Mouse (Mus musculus): ENCODE results near the gene Otx2.
"Not testable (repeated sequence)": the region's sequence is repeated elsewhere in the genome, so short reads cannot be mapped to it uniquely, and the experiment has no call there.

The Otx2 gene

GRCm38 (mm10) chr14:48653081-48653480 is 20.5 kb downstream of the Otx2 start:
- DNase-seq = no peak

GRCm38 (mm10) chr14:48652256-48652655 is 21.4 kb downstream of the Otx2 start:
- DNase-seq = no peak

- peak; percentile 53 for DNase-seq
Observed at GRCm38 (mm10) chr14:48651471-48652211, 22.0 kb downstream of the Otx2 start.

- DNase-seq = no peak
Observed at GRCm38 (mm10) chr14:48641462-48642395, 31.9 kb downstream of the Otx2 start.

GRCm38 (mm10) chr14:48633141-48633540 is 40.5 kb downstream of the Otx2 start:
- DNase-seq = no peak

GRCm38 (mm10) chr14:48632335-48632734 is 41.3 kb downstream of the Otx2 start:
- DNase-seq = no peak

GRCm38 (mm10) chr14:48631486-48631885 is 42.1 kb downstream of the Otx2 start:
- no peak for DNase-seq

GRCm38 (mm10) chr14:48629404-48629803 is 44.2 kb downstream of the Otx2 start:
- no peak for DNase-seq

- DNase-seq = no peak
Observed at GRCm38 (mm10) chr14:48626271-48626670, 47.3 kb downstream of the Otx2 start.

GRCm38 (mm10) chr14:48625331-48625694 is 48.3 kb downstream of the Otx2 start:
- DNase-seq = no peak

- DNase-seq = no peak
Observed at GRCm38 (mm10) chr14:48624596-48625330, 48.9 kb downstream of the Otx2 start.

- DNase-seq = not testable (repeated sequence)
Observed at GRCm38 (mm10) chr14:48622726-48623125, 50.9 kb downstream of the Otx2 start.

GRCm38 (mm10) chr14:48616361-48616760 is 57.3 kb downstream of the Otx2 start:
- DNase-seq = no peak

GRCm38 (mm10) chr14:48608641-48609310 is 64.8 kb downstream of the Otx2 start:
- no peak for DNase-seq

All from embryo, embryonic 11 days (tissue).